Mouse (Mus musculus): ENCODE data around the gene Cdc42se2. TPM values are rescaled to one million over a fixed set of nuclear protein-coding genes. Genes with fewer than 3 reads are reported as not detected.

The Cdc42se2 gene
- polyA plus RNA-seq, 1 experiment from 2014 or later, result 56.0 TPM

DNA sequence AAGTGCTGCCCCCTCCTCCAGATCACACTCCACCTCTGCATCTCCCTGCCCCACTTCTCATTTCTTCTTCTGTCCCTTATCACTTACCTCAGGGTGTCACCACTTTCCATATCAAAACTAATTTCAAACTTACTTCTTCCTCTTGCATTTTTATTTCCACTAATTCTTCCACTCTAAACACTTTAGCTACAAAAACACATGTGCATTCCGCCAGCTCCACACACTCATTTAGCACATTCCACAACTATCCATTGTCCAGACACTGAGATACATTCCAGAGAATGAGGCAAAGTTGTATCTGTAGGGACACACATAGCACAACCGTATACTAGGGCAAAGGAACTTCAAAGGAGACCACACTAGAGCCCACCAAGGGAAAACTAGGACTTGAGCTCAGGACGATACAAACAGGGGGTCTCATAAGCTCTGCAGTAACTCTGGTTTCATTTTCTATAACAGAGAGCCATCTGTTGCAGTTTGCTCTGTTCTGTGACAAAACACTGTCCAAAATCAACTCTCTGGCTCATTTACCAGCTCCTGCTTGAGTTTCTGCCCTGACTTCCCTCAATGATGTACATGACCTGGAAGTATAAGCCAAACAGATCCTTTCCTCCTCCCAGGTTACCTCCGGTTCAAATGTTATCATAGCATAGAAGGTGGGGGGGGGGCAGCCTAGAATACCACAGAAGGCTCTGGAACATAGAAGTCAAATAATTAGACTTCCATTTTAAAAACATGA, 11.7 kb downstream of the Cdc42se2 start:
- no peak overlapping the region for H3K4me3 ChIP-seq
- WGBS, result 32% methylated on average over 4 of the region's 4 CpGs

DNA sequence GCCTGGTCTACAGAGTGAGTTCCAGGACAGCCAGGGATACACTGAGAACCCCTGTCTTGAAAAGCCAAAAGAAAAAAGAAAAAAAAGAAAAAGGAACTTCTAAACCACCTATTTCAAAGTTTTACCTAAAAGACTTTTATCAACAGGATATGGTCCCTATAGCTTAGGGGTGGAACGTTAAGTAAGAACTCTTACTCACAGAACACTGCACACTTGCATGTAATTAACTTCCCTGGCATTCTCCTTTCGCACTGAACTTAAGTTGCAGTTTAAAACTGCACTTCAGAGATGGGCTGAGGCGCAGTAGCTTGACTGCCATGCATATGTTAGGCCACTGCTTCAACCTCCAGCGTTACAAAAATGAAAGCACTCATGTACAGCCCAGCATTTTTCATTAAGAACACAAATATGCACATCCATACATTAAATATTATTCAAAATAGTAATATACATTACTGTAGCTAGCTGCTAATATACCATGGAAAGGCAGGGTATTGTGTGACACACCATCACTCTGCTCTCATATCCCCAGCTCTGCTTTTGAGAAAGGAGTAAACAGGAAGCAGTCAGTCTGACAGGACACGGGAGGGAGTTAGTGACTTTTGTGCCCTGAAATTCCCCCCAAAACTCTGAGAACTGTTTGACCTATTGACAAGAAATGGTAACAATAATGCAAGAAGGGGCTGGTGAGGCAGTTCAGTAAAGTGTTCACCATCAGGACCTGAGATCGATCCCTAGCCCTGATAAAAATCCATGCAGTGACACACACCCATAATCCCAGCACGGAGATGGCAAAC, 13.0 kb downstream of the Cdc42se2 start:
- no peak overlapping the region for H3K4me3 ChIP-seq
- WGBS, result 73% methylated on average over 7 of the region's 7 CpGs
- H3K4me1 ChIP-seq, result peaks cover 66% of the 10 kb centered on the region
- H3K27me3 ChIP-seq (replicated peaks), result no peaks in the 10 kb centered on the region
- no peaks in the 10 kb centered on the region for H3K9me3 ChIP-seq
- H3K27ac ChIP-seq (replicated peaks), result peak overlapping the region; percentile 65
- no peaks in the 10 kb centered on the region for H3K36me3 ChIP-seq
- no peak for ATAC-seq (ENCODE audit: extremely low read depth, insufficient number of reproducible peaks, low FRiP score, low TSS enrichment)
- H3K9ac ChIP-seq, result no peak overlapping the region; the same call in 1 of the 2 replicates
- H3K4me2 ChIP-seq, result no peak overlapping the region

More for the DNA sequence above, 11.7 kb downstream of the Cdc42se2 start:
- Histone ChIP-seq H3K9me3 (no peaks in the 10 kb centered on the region), H3K4me1 (peaks cover 65% of the 10 kb centered on the region), H3K36me3 (no peaks in the 10 kb centered on the region), H3K4me2 (peak overlapping the region; percentile 30), H3K9ac (no peak overlapping the region), H3K27me3 (replicated peaks) (no peaks in the 10 kb centered on the region), H3K27ac (replicated peaks) (peak overlapping the region; percentile 65)
- no peak for ATAC-seq (ENCODE audit: extremely low read depth, insufficient number of reproducible peaks, low FRiP score, low TSS enrichment)

DNA sequence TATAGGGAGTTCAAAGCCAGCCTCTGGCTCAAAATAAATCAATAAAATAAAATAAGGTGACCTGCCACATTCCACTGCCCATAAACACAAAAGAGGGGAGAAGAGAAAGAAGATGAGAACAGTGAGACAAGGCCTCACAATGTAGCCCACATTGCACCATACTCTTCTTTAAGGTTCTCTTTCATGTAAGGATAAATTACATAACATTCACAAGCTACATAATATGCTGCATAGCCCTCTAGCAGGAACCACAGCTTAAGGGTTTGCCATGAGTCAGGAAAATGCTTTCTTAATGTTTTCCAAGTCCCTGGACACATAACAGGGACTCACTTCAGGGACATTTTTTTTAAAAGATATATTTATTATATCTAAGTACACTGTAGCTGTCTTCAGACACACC, 15.9 kb downstream of the Cdc42se2 start:
- no peak overlapping the region for H3K4me2 ChIP-seq
- no peak overlapping the region for H3K4me3 ChIP-seq
- H3K27ac ChIP-seq (replicated peaks), result no peak overlapping the region
- no peaks in the 10 kb centered on the region for H3K9me3 ChIP-seq
- no peak overlapping the region for H3K9ac ChIP-seq
- H3K36me3 ChIP-seq, result no peaks in the 10 kb centered on the region
- ATAC-seq (ENCODE audit: extremely low read depth, insufficient number of reproducible peaks, low FRiP score, low TSS enrichment), result no peak
- peaks cover 60% of the 10 kb centered on the region for H3K4me1 ChIP-seq
- H3K27me3 ChIP-seq (replicated peaks), result no peaks in the 10 kb centered on the region

DNA sequence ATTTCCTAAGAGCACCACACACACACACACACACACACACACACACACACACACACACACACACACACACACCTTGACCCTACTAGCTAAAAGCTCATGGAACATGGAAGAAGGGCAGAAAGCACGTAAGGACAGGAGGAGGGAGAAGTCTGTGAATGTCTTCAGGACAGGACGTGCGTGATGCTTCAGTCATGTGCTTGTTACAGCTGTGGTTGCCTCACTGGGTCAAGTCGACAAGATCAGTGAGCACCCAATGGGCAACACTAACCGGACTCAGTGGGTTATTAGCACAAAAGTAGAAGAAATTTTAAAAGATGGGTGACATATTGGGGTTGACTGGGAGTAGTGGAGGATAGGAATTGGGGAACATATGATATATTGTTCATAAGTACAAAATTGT, 17.6 kb downstream of the Cdc42se2 start:
- no peaks in the 10 kb centered on the region for H3K27me3 ChIP-seq (replicated peaks)

DNA sequence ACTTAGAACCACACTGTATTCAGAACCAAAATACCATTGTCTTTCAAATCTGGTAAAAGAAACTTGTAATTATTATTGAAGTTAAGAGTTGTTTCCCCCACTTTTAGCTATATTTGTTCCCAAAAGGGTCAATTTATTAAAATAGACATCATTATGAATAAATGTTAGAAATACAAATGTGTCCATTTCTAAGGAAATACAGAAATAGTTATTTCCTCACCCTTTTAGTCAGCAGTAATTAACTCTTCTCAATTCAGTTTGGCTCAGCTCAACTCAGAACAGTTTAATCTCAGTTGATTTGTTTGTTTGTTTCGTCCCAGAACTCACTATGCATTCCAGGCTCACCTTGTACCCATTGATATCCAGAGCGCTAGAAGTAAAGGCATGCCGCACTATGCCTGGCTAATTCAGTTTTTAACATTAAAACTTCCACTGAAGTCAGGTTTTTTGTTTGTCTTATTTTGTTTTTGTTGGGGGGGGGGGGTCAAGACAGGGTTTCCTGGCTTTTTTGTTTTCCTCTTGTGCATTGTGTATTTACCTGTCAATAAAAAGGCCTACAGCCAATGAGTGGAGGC, 19.3 kb downstream of the Cdc42se2 start:
- Histone ChIP-seq H3K9me3 (no peaks in the 10 kb centered on the region), H3K9ac (no peak overlapping the region), H3K4me1 (peaks cover 37% of the 10 kb centered on the region), H3K27me3 (replicated peaks) (no peaks in the 10 kb centered on the region), H3K27ac (replicated peaks) (no peak overlapping the region), H3K4me2 (no peak overlapping the region), H3K36me3 (no peaks in the 10 kb centered on the region), H3K4me3 (no peak overlapping the region)
- WGBS, result 91% methylated on average over 3 of the region's 3 CpGs
- ATAC-seq (ENCODE audit: extremely low read depth, insufficient number of reproducible peaks, low FRiP score, low TSS enrichment), result no peak

More for the DNA sequence above, 17.6 kb downstream of the Cdc42se2 start:
- H3K36me3 ChIP-seq, result no peaks in the 10 kb centered on the region
- H3K4me1 ChIP-seq, result peaks cover 43% of the 10 kb centered on the region
- no peak for ATAC-seq (ENCODE audit: extremely low read depth, insufficient number of reproducible peaks, low FRiP score, low TSS enrichment)
- no peaks in the 10 kb centered on the region for H3K9me3 ChIP-seq
- 78% methylated on average over 5 of the region's 5 CpGs for WGBS
- H3K9ac ChIP-seq, result no peak overlapping the region
- H3K27ac ChIP-seq (replicated peaks), result no peak overlapping the region
- H3K4me2 ChIP-seq, result no peak overlapping the region
- H3K4me3 ChIP-seq, result no peak overlapping the region

DNA sequence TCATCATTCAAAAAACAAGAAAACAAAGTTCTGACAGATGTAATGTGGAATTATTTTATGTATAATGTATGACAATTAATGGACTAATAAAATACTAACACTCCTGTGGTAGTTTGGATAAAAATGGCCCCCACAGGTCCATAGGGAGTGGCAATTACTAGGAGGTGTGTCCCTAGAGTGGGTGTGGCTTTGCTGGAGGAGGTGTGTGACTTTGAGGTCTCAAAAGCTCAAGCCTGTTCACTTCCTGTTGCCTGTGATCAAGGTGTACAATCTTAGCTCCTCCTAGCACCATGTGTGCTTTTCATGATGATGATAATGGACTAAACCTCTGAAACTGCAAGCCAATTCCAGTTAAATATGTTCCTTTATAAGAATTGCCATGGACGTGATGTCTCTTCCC, 22.7 kb downstream of the Cdc42se2 start:
- H3K4me3 ChIP-seq, result no peak overlapping the region
- H3K27me3 ChIP-seq (replicated peaks), result no peaks in the 10 kb centered on the region
- H3K9ac ChIP-seq, result no peak overlapping the region
- 93% methylated on average over 1 of the region's 1 CpGs for WGBS
- H3K36me3 ChIP-seq, result no peaks in the 10 kb centered on the region
- no peak for ATAC-seq (ENCODE audit: extremely low read depth, insufficient number of reproducible peaks, low FRiP score, low TSS enrichment)
- H3K4me1 ChIP-seq, result peaks cover 37% of the 10 kb centered on the region
- no peak overlapping the region for H3K4me2 ChIP-seq
- no peaks in the 10 kb centered on the region for H3K9me3 ChIP-seq
- no peak overlapping the region for H3K27ac ChIP-seq (replicated peaks)

DNA sequence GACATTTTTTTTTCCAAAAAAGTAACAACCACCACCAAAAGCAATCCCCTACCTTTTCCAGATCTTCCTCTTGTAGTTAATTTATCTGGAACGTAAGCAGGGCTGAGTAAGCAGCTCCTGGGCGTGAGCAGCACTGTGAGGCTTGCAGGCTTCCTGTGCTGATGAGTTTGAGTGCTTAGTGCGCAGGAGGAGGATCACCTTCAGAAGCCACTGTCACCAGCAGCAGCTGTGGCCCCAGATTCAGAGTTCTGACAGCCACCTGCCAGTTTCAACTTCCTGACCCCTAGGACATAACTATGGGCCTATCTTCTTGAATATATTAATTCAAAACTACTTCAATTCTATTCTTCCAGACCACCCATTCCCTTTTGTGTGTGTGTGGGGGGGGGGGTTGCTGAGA, 23.4 kb downstream of the Cdc42se2 start:
- Histone ChIP-seq H3K9ac (no peak overlapping the region), H3K4me3 (no peak overlapping the region), H3K4me1 (peaks cover 31% of the 10 kb centered on the region), H3K36me3 (no peaks in the 10 kb centered on the region), H3K4me2 (no peak overlapping the region), H3K27ac (replicated peaks) (no peak overlapping the region), H3K27me3 (replicated peaks) (no peaks in the 10 kb centered on the region), H3K9me3 (no peaks in the 10 kb centered on the region)
- no peak for ATAC-seq (ENCODE audit: extremely low read depth, insufficient number of reproducible peaks, low FRiP score, low TSS enrichment)
- WGBS, result 59% methylated on average over 3 of the region's 3 CpGs

DNA sequence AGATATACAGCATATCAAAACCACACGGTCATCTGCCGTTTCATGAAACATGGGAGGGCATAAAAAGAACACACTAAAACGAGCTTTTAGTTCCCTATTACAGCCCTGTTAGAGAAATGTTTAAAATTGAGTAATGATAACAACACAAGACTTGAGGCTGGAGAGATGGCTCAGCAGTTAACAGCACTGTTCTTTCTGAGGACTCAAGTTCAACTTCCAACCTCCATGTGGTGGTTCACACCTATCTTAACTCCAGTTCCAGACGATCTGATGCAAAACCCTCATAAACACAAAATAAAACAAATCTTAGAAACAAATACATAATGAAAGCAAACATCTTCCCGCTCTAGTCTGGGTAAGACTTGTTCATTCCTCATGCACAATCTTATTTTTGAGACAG, 24.7 kb downstream of the Cdc42se2 start:
- peaks cover 34% of the 10 kb centered on the region for H3K4me1 ChIP-seq
- 84% methylated on average over 5 of the region's 5 CpGs for WGBS
- no peak overlapping the region for H3K27ac ChIP-seq (replicated peaks)
- H3K27me3 ChIP-seq (replicated peaks), result no peaks in the 10 kb centered on the region
- no peaks in the 10 kb centered on the region for H3K36me3 ChIP-seq
- no peak for ATAC-seq (ENCODE audit: extremely low read depth, insufficient number of reproducible peaks, low FRiP score, low TSS enrichment)
- no peak overlapping the region for H3K4me2 ChIP-seq
- H3K4me3 ChIP-seq, result no peak overlapping the region
- no peaks in the 10 kb centered on the region for H3K9me3 ChIP-seq
- no peak overlapping the region for H3K9ac ChIP-seq

DNA sequence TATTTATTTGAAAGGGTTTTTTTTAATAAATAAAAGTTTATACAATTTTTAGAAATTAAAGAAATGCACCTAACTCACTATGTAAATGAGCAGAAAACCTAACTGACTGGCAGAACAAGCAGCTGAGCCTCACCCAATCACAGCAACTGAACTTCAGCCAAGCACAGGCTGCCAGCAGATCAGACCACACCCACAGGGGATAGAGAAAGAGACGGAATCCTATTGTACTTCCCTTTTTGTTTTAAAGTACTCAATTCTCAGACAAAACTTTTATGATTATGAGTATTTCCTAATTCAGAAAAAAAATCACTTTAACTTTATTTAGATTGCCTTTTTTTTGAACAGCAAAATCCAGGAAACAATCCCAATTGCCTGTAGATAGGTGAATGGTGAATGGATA, 29.5 kb downstream of the Cdc42se2 start:
- H3K36me3 ChIP-seq, result peaks cover 21% of the 10 kb centered on the region
- H3K4me3 ChIP-seq, result no peak overlapping the region
- no peak overlapping the region for H3K4me2 ChIP-seq
- WGBS, result 28% methylated on average over 1 of the region's 1 CpGs
- no peak overlapping the region for H3K27ac ChIP-seq (replicated peaks)
- H3K4me1 ChIP-seq, result peaks cover 40% of the 10 kb centered on the region
- ATAC-seq (ENCODE audit: extremely low read depth, insufficient number of reproducible peaks, low FRiP score, low TSS enrichment), result no peak
- no peaks in the 10 kb centered on the region for H3K27me3 ChIP-seq (replicated peaks)
- H3K9ac ChIP-seq, result no peak overlapping the region
- H3K9me3 ChIP-seq, result no peaks in the 10 kb centered on the region

DNA sequence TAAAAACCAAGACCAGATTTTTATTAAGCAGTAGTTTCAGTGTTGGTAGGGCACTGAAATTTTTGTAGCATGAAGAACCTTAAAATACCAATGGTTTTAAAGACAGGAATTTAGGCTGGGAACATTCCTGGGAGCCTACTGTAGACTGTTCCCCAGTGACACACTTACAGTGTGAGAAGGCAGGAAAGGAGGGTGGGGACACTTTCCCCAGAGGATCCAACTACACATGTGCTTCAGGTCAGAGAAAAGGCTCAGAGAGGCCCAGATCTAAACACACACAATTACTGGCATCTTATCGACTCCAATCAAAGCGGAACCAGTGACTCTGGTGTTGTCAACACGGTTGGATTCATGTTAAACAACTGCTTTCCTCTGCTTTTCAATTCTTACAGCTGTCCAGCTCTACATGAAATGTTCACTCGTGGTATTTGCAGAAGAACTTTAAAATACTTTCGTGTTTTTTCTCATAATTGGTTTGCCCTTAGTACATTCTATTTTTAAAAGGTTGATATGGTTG, 32.3 kb downstream of the Cdc42se2 start:
- Histone ChIP-seq H3K27ac (replicated peaks) (peak overlapping the region; percentile 44), H3K4me3 (no peak overlapping the region), H3K4me2 (no peak overlapping the region), H3K36me3 (peaks cover 25% of the 10 kb centered on the region), H3K9ac (no peak overlapping the region), H3K4me1 (peaks cover 29% of the 10 kb centered on the region), H3K9me3 (no peaks in the 10 kb centered on the region), H3K27me3 (replicated peaks) (no peaks in the 10 kb centered on the region)
- 84% methylated on average over 5 of the region's 5 CpGs for WGBS
- ATAC-seq (ENCODE audit: extremely low read depth, insufficient number of reproducible peaks, low FRiP score, low TSS enrichment), result no peak

DNA sequence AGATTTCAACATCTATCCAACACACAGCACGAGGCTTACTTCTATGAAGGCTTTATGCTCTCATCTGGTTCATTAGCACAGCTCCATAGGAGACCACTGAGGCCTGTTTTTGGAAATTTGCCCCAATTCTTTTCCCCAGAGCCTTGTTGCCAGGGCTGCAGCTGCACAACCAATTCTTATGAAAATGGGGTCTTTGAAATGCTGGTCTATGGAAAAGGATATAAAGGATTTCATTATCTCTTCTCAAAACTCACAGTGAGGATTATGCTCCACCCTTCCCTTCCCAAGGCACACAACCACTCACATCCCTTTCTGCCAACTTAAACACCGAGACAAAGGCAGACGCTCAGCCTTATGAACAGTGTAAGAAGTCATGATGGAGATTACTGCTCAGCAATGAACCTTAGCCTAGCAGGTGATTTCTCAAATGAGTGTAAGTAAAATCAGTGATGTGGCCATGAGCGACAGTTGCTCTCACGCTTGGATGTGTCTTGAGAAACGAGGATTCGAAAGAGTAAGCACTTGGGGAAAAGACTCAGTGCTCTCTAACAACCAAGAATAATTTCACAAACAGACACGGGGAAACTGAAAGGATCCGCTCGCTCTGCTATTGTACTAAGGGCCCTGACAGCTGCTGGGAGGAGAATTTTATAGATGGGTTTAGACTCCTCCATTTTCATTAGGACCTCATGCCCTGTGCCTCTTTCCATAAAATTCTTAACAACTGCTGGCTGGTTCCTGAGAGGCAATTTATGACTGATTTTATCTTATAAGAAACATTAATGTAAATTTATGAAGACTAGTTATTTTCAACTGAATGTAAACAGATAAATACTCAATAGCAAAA, 33.0 kb downstream of the Cdc42se2 start:
- Histone ChIP-seq H3K4me1 (peaks cover 29% of the 10 kb centered on the region), H3K27me3 (replicated peaks) (no peaks in the 10 kb centered on the region), H3K36me3 (peaks cover 28% of the 10 kb centered on the region), H3K9me3 (no peaks in the 10 kb centered on the region), H3K9ac (no peak overlapping the region), H3K4me3 (no peak overlapping the region), H3K4me2 (no peak overlapping the region), H3K27ac (replicated peaks) (no peak overlapping the region)
- no peak for ATAC-seq (ENCODE audit: extremely low read depth, insufficient number of reproducible peaks, low FRiP score, low TSS enrichment)
- WGBS, result 86% methylated on average over 10 of the region's 10 CpGs
